Mouse (Mus musculus): ENCODE results near the gene Plekhm1.
A peak's percentile ranks its signal among the peaks of the same experiment; 100 is the strongest.

Plekhm1 gene

GRCm38 (mm10) chr11:103394025-103394424 lies 18.5 kb downstream of the Plekhm1 start:
- DNase-seq (ENCODE audit: low spot score) = no peak

DNA sequence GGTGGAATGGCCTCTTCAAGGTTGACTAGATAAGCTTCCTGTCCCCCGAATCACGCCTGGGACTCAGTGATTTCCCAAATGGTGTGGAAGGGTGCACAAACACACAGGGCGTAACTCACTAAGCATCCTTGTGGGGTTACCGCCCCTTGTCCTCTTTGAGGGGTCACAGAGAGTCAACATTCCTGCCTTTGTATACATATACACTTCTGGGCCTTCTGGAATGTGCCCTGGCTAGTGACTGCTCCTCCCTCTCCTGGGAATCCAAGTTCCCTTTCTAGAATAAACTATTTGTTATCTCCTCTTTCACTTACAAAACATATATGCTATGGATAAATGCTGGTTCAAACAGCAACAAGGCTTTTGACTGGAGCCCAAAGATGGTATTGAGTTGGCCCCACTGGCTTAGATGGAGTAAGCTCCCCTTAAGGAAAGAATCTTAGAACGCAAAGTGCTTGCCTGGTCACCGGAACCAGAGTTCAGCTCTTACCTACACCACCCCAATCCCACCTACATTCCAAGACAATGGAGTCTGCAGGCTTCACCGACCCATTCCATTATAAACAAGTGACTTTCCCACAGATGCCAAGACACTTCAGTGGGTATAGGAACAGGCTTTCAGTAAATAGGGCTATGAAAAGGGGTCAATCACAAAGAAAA lies 24.5 kb downstream of the Plekhm1 start:
- no peak for DNase-seq (ENCODE audit: low spot score)

DNA sequence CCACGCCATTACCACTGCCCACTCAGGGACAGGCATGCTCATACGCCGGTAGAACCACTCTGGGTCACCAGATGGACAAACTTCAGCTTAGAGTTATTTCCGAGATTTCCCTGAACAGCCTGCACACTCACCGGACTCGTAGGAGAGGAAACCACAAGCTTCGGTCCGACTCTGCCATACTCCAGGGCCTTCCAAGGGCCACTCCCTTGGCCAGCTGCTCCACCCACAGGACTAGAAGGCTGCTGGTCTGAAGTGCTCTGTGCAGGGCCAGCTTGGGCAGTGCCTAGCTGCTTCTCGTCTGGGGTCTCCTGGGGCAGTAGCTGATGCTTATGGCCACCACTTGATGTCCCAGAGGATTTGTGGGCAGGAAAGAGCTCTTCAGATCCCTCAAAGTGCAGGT lies 25.7 kb downstream of the Plekhm1 start:
- DNase-seq (ENCODE audit: low spot score) = no peak

DNA sequence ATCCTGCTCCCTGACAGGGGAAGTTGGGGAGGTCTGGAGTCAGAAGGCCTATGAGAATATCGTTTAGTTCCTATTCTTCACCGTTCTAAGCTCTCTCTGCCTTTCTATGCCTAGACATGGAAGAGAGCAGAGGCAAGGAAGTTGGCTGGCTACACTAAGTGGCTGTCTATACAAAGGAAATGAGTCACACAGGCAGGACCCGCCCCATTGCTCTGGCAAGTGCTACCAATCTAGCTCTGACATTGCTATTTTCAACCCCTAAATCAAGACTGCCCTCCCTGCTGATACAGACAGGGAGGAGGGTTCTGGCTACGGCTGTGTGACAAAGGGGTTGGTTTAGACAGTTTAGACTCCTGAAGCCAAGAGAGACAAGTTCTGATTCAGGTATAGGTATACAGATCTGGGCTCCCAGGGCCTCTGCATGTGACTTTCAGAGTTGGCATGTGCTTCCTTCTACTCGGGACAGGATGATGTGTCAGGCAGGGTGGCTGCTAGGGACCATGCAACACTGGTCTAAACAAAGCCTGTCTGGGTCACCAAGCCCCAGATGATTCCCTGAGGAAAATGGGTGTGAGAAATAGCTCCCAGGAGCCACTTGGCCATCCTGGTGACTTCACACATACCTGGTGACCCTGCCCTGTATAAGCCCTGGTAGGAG lies 30.4 kb downstream of the Plekhm1 start:
- DNase-seq (ENCODE audit: low spot score) = peak; percentile 80

DNA sequence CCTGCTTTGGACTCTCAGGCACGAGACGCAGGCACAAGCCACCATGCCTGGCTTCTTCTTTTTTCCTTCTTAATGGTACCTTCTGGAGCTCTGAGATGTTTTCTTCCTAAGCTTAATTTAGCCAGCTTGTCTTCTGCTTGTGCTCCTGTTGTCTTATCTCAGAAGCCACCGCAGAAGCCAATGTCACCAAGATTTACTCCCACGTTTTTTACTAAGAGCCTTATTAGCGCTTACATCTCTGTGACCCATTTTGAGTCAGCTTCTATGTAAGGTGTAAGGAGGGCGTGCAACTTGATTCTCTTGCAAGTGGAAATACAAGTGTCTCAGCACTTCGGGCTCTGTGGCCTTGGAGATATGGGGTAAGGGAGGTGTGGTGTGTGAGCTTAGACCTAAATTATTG lies 31.0 kb downstream of the Plekhm1 start:
- DNase-seq (ENCODE audit: low spot score) = no peak

DNA sequence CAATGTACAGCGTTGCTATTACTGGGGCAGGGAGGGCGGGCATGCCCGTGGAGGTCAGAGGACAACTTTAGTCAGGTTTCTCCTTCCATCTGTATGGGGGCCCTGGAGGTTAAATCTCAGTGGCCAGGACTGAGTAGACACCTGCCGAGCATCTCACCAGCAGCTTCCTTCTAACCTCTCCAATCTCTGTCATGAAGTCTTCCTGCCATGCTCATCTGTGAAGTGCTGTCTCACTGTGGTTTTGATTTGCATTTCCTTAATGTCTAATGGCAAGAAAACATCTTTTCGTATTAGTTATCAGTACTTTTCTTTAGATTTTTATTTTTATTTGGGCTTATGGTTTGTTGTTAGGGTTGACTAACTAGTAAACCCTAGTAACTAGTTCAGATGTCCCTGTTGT lies 32.0 kb downstream of the Plekhm1 start:
- no peak for DNase-seq (ENCODE audit: low spot score)

DNA sequence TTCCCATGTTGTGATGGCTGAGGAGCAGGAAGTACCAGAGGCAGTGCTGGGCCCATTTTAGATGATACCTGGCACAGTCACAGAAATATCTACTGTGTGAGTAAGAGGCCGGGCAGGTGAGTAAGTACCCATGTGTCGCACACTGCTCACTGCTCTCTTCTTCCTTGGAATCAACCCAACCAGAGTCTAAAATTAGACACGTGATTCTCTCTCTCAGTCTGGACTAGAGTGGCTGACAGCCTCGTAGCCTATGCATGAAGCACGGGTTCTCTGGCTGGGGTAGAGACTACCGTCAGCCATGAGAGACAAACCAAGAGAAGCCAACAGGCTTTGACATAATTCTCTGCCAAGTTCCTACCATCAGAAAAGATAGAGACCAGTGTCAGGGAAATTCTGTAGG lies 34.1 kb downstream of the Plekhm1 start:
- no peak for DNase-seq (ENCODE audit: low spot score)

GRCm38 (mm10) chr11:103375772-103376171 lies 36.7 kb downstream of the Plekhm1 start:
- no peak for DNase-seq (ENCODE audit: low spot score)

DNA sequence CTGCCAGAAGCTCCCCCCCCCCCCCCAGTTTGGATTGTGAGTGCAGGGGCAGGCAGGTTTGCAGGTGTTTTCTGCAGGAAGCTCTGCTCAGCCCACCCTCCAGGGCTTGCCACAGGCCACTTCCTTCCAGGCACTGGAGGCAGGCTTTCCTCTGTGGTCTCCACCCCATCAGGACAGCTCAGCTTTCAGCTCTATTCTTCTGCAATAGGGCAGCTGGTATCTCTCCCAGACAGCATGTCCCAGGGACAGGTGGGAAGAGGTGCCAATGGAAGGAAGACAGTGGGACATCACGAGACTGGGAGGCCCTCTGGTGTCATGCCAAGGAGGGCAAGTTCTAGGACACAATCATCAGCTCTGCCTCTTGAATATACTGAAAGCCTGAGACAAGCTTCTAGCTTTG lies 37.2 kb downstream of the Plekhm1 start:
- DNase-seq (ENCODE audit: low spot score) = no peak

GRCm38 (mm10) chr11:103373922-103374321 lies 38.6 kb downstream of the Plekhm1 start:
- DNase-seq (ENCODE audit: low spot score) = peak; percentile 59

GRCm38 (mm10) chr11:103372561-103372960 lies 39.9 kb downstream of the Plekhm1 start:
- DNase-seq (ENCODE audit: low spot score) = no peak

- DNase-seq (ENCODE audit: low spot score) = peak; percentile 48
Measured at GRCm38 (mm10) chr11:103372068-103372467, 40.4 kb downstream of the Plekhm1 start.

- DNase-seq (ENCODE audit: low spot score) = no peak
Measured at GRCm38 (mm10) chr11:103371222-103371539, 41.3 kb downstream of the Plekhm1 start.

DNA sequence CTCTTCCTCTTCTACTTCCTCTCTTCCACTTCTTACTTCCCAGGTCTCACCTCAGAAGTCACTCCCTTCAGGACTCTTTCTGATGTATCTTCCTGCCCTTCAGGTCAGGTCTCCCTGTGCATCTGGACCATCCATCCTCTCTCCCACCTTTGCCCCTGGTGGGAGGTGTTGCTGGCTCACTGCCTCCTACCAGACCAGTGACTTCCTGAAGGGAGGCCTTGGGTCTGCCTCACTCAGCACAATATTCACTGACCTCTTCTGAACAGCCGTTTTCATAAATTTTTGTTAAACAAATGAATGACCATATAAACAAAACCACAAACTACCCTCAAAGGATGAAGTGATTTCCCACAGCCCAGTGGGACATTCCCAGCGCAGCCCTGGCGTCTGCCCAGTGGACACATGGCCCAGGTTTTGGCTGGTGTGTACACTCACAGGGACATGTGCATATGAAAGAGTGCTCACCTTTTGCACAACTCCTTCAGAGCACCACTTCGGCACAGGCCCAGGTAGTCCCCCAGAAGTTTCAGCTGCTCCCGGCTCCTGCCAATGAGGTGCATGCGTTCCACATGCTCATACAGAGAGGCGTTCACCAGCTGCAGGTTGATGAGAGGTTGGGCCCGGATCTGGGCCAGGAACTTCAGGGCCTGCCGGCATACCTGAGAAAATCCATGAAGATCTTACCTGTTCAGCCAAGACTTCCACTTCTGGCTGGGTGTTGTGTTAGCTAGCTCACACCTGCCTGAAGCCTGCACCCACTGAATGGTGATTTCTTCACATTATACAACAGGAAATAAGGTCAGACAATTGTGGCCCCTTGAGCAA lies 41.9 kb downstream of the Plekhm1 start:
- no peak for DNase-seq (ENCODE audit: low spot score)

DNA sequence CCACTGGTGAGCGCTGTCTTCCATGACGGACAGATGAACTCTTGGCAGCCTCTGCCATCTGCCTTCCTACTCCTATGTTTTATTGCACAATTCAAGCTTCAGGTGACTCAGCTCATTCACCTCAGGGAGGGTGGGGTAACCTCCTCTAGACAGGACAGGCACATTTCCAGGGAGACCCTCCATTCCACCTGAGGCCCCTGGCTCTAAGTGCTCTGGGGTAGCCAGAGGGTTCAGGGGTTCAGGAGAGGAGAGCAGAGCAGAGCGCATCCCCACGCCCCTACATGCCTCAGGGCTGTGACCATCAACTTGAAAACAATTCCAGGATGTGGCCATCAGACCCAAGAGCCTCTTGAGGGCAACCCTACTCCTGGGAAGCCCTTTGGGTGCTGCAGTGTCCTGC lies 47.0 kb downstream of the Plekhm1 start:
- no peak for DNase-seq (ENCODE audit: low spot score)

DNA sequence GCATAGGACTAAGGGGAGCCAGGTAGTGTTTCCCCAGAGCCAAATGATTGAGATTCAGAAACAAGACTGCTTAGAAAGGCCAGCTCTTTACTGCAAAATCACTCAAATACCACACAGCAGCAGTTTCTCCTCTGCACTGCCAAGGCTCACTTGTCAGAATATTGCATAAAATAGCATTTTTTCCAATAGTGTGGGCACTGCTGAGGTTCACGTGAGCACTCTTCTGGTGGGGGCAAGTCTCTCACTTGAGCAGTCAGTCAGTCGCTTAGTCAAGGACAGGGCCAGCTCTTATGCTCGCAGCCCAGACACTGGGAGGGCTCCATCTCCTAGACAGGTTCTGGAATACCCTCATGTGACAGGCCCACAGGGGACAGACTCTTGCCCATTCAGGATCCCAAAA lies 47.5 kb downstream of the Plekhm1 start:
- DNase-seq (ENCODE audit: low spot score) = no peak

DNA sequence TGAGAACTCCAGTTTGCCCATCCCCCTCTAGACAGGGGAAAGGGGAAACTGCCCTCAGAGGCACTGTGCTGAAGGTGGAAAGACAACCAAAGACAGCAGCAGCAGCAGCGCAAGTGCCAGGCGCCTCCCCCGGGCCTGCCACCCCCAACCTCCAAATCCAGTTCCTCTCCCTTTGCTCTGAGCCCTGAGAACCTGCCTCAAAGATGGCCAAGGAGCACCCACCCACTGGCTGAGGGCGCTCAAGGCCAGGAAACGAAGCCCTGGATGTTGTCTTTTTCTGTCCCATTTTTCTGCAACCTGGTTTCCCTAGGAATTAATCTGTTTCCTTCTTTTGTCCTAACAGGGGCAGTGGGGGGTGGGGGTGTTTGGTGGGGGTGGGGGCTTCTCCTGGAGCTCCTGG lies 48.2 kb downstream of the Plekhm1 start:
- DNase-seq (ENCODE audit: low spot score) = no peak

DNA sequence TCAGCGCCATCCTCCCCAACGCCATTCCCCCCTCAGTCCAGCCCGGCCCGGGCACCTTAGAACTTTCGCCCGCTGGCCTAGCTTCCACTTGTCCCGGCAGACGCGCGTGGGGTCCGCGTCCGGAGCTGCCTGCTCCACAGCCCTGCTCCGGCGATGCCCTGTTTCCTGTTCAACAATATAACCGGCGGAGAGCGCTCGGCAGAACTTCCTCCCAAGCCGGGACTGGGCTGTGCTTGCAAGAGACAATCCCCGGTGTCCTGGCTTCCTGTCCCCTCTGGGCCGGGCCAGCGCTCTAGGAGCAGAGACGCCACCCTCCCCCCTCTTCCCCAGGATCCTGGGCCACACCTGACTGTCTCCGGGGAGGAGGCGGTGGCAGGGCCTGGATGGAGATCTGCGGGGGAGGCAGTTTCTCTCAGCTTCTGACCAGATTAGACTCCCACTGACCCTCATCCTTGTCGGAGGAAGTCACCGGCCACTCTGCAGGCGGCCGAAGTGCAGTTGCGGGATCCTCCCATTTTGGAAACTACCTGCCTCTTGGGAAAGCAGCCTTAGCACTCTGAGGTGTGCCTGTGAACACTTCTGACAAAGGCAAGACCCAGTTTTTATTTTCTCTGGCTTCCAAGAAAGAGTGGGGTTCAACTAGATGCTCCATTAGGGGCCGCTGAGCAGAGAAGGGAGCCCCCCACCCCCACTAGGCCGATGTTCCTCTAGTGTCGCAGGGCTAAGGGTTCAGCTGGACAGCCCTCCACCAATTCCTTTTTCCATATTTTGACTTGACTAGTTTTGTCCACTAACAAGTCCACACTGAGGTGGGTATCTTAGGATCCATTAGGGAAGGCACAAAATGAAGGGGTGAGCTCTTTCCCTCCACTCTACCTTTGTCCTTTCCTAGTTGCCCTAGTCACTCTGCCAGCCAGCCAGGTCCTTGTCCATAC lies 49.0 kb downstream of the Plekhm1 start, which contains the start of gene Arhgap27:
Gene Arhgap27 (minus strand): TSS at position 479 of the 935 bp plus-strand sequence.
- DNase-seq (ENCODE audit: low spot score) = no peak

GRCm38 (mm10) chr11:103362521-103363181 lies 49.8 kb downstream of the Plekhm1 start:
- DNase-seq (ENCODE audit: low spot score) = no peak

DNA sequence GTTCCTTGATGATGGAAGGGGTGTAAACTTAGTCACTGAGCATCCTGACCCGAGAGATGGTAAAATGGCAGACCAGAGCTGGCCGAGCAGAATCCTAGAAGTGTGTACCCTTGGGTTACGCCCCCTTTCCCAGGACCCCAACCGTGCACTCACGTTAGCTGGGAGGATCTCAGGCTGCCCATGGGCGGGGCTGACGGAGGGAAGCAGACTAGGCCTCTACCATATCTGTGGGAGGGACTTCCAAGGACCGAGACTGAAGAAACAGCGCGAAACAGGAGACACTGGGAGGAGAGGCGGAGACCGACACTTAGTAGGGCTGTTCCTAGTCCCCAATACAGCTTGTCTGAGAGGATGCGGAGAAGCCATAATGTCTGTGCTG lies 50.4 kb downstream of the Plekhm1 start:
- DNase-seq (ENCODE audit: low spot score) = no peak

- no peak for DNase-seq (ENCODE audit: low spot score)
Measured at GRCm38 (mm10) chr11:103361396-103362053, 51.0 kb downstream of the Plekhm1 start.
